Mouse (Mus musculus): ENCODE results near the gene Acsl6.
"Not testable (repeated sequence)": the region's sequence is repeated elsewhere in the genome, so short reads cannot be mapped to it uniquely, and the experiment has no call there.

DNA sequence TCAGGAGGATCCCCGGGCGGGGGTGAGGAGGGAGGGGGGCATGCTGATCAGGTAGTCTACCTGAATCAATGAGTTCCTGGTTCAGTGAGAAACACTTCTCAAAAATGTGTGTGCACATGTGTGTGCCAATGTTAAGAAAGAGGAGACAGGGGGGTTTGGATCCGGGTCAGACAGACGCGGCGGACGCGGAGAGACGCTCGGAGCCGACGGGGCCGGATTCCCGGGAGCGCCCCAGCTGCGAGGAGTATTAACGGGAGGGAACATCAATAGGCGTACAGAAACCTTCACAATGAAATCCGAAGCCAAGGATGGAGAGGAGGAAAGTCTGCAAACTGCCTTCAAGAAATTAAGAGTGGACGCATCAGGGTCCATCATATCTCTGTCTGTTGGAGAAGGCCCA lies 97.2 kb downstream of the Acsl6 start:
- not testable (repeated sequence) for TF ChIP-seq USF1 (IDR thresholded peaks at IDR 0.05; ENCODE audit: low read depth); CTCF (IDR thresholded peaks at IDR 0.05; ENCODE audit: control insufficient read depth, insufficient read depth, insufficient read length); MYOD1 (IDR thresholded peaks at IDR 0.05; ENCODE audit: control insufficient read depth, insufficient read length, low read depth)
